Mouse (Mus musculus): Measurements from ENCODE around the gene Selenbp2. TPM values are rescaled to one million over a fixed set of nuclear protein-coding genes. Genes with fewer than 3 reads are reported as not detected.
"Not testable (repeated sequence)": the region's sequence is repeated elsewhere in the genome, so short reads cannot be mapped to it uniquely, and the experiment has no call there.

Gene Selenbp2
- polyA plus RNA-seq, 2 experiments = 0.47 to 1.2 TPM

DNA sequence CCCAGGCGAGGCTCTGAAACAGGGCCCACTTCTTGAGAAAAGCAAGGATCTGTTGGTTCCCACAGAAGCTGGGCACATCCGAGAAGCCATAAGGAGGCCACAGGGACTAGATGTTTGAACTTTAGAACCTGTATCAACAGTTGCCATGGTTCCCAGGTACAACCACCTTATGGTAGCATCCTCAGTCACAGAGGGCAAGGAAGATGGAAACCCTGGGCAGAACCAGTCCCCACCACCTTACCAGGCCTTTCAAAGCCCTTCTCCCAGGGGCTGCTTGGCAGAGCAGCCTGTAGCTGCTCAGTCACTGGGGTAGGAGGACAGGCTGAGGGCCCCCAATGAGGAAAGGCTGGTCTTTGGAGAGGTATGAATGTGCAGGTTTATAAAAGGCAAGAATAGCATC, 32.5 kb upstream of the Selenbp2 start:
- not testable (repeated sequence) for H3K27ac ChIP-seq (replicated peaks; ENCODE audit: low read depth, low read length); H3K36me3 ChIP-seq (ENCODE audit: control insufficient read depth, insufficient read depth, low read length); DNase-seq (ENCODE audit: low spot score); ATAC-seq (ENCODE audit: low FRiP score, low read depth); H3K27me3 ChIP-seq (ENCODE audit: control insufficient read depth, insufficient read depth, low read length); H3K9ac ChIP-seq (ENCODE audit: low read depth, low read length, severe bottlenecking); H3K4me2 ChIP-seq (replicated peaks; ENCODE audit: low read depth, low read length, severe bottlenecking); H3K9me3 ChIP-seq (ENCODE audit: control insufficient read depth, low read length); H3K4me3 ChIP-seq (replicated peaks; ENCODE audit: low read length); H3K4me1 ChIP-seq (ENCODE audit: control insufficient read depth, insufficient read depth, low read length)
- WGBS = 90% methylated on average over 2 of the region's 2 CpGs

DNA sequence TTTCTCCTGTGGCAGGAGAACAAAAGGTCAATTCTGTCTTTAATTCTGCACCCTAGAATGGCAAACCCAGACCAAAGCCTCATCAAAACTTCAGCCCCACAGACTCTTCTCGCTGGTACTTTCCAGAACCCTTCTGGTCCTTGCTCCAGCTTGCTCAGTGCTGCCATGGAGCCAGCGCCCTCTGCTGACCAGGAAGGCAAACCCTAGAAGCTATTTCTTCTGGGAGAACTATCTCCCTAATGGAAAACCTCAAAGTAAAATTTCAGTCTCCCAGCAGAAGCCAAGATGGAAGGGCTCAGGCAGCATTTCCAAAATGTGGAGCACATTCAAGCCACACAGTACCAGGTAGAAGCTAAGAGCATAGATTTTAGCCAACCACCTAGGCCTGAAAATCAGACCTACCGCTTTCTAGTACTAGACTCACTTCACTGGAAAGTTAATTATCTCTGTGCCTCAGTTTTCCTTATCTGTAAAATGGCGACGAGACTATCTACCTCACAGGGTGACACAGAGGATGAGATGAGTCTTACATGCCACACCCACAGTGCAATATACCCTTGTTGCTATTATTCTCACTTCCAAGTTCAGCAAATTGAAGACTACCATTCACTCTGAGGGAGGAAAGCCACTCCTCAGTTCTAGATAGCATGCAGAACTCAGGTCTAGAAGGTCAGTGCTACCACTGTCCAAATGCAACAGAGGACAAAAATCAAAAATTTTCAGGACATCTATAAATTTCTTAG, 28.1 kb upstream of the Selenbp2 start:
- H3K27ac ChIP-seq (replicated peaks; ENCODE audit: low read depth, low read length); DNase-seq (ENCODE audit: low spot score); H3K4me3 ChIP-seq (replicated peaks; ENCODE audit: low read length); H3K4me2 ChIP-seq (replicated peaks; ENCODE audit: low read depth, low read length, severe bottlenecking); ATAC-seq (ENCODE audit: low FRiP score, low read depth); H3K27me3 ChIP-seq (ENCODE audit: control insufficient read depth, insufficient read depth, low read length); H3K9ac ChIP-seq (ENCODE audit: low read depth, low read length, severe bottlenecking); H3K4me1 ChIP-seq (ENCODE audit: control insufficient read depth, insufficient read depth, low read length); H3K36me3 ChIP-seq (ENCODE audit: control insufficient read depth, insufficient read depth, low read length); H3K9me3 ChIP-seq (ENCODE audit: control insufficient read depth, low read length): not testable (repeated sequence)
- 88% methylated on average over 3 of the region's 5 CpGs for WGBS

DNA sequence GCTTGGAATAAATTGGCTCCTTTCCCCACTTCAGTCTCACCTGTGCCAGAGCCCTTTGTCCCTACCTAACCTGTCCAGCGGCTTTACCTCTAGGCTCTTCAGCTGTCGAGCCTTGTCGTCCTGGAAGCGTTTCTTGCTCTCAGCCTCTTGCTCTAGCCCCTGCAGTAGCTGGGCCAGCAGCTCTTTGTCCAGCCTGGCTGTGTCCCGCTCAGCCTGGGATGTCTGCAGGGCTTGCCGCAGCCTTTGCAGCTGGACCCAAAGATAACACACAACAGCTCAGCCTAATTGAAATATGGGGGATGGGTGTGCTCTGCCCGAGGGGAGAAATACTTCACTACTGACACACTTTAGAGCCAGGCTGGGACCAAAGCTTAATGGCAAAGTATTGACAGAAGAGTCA, 27.5 kb upstream of the Selenbp2 start:
- not testable (repeated sequence) for H3K9me3 ChIP-seq (ENCODE audit: control insufficient read depth, low read length); H3K27ac ChIP-seq (replicated peaks; ENCODE audit: low read depth, low read length); H3K9ac ChIP-seq (ENCODE audit: low read depth, low read length, severe bottlenecking); H3K27me3 ChIP-seq (ENCODE audit: control insufficient read depth, insufficient read depth, low read length); H3K36me3 ChIP-seq (ENCODE audit: control insufficient read depth, insufficient read depth, low read length); H3K4me3 ChIP-seq (replicated peaks; ENCODE audit: low read length); DNase-seq (ENCODE audit: low spot score); H3K4me2 ChIP-seq (replicated peaks; ENCODE audit: low read depth, low read length, severe bottlenecking); H3K4me1 ChIP-seq (ENCODE audit: control insufficient read depth, insufficient read depth, low read length); ATAC-seq (ENCODE audit: low FRiP score, low read depth)
- 31% methylated on average over 7 of the region's 7 CpGs for WGBS

DNA sequence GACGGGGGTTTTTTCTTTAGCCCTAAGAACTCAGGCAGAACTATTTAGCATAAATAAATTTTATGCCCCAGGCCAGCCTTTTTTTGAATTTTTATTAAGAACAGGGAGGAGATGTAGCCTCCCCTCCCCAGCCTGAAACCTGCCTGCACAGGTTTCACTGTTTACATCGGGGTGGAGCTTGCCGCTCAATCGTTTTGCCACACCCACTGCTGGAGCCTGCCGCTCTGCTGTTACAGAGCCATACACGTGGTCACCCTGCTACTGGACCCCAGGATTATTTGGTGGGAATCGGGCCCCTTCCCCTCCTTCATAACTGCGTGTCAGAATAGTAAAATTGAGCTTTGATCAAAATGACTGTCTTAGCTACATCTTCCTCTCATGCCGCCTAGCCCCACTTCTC, 18.3 kb upstream of the Selenbp2 start:
- not testable (repeated sequence) for H3K27ac ChIP-seq (replicated peaks; ENCODE audit: low read depth, low read length); H3K27me3 ChIP-seq (ENCODE audit: control insufficient read depth, insufficient read depth, low read length); H3K9ac ChIP-seq (ENCODE audit: low read depth, low read length, severe bottlenecking); H3K36me3 ChIP-seq (ENCODE audit: control insufficient read depth, insufficient read depth, low read length); H3K4me2 ChIP-seq (replicated peaks; ENCODE audit: low read depth, low read length, severe bottlenecking); DNase-seq (ENCODE audit: low spot score); H3K4me1 ChIP-seq (ENCODE audit: control insufficient read depth, insufficient read depth, low read length); ATAC-seq (ENCODE audit: low FRiP score, low read depth); H3K4me3 ChIP-seq (replicated peaks; ENCODE audit: low read length); H3K9me3 ChIP-seq (ENCODE audit: control insufficient read depth, low read length)
- WGBS = 71% methylated on average over 9 of the region's 9 CpGs

DNA sequence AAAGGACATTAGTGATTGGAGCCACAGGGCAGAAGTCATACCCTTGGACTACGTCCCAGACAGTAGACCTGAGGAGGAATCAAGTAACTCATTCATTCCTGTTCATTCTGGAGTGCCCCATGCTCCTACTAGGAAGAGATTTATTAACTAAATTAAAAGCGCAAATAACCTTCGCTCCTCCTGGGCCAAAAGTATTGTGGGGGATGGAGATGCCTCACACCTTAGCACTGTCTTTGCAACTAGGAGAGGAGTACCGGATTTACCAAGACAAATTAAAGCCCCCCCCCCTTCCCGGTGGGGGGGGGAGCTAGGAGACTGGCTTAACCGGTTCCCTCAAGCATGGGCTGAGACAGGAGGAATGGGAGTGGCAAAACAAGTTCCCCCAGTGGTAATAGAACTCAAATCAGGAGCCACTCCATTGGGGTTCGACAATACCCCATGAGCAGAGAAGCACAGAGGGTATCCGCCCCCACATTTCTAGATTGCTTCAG, 14.0 kb upstream of the Selenbp2 start:
- ATAC-seq (ENCODE audit: low FRiP score, low read depth) = no peak
- 73% methylated on average over 8 of the region's 8 CpGs for WGBS

DNA sequence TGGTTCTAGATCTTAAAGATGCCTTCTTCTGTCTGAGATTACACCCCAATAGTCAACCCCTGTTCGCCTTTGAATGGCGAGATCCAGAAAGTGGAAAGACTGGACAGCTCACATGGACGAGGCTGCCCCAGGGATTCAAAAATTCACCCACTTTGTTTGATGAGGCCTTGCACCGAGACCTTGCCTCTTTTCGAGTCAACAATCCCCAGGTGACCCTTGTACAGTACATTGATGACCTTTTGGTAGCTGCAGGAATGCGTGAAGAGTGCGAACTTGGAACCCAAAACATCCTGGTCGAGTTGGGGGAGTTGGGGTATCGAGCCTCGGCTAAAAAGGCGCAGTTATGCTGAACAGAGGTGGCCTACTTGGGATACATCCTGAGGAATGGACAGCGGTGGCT, 13.3 kb upstream of the Selenbp2 start:
- not testable (repeated sequence) for H3K4me1 ChIP-seq (ENCODE audit: control insufficient read depth, insufficient read depth, low read length); DNase-seq (ENCODE audit: low spot score); H3K27me3 ChIP-seq (ENCODE audit: control insufficient read depth, insufficient read depth, low read length); H3K27ac ChIP-seq (replicated peaks; ENCODE audit: low read depth, low read length); H3K9ac ChIP-seq (ENCODE audit: low read depth, low read length, severe bottlenecking); H3K4me3 ChIP-seq (replicated peaks; ENCODE audit: low read length); ATAC-seq (ENCODE audit: low FRiP score, low read depth); H3K36me3 ChIP-seq (ENCODE audit: control insufficient read depth, insufficient read depth, low read length); H3K4me2 ChIP-seq (replicated peaks; ENCODE audit: low read depth, low read length, severe bottlenecking); H3K9me3 ChIP-seq (ENCODE audit: control insufficient read depth, low read length)
- WGBS = 93% methylated on average over 12 of the region's 12 CpGs

More for the DNA sequence above, 14.0 kb upstream of the Selenbp2 start:
- Histone ChIP-seq H3K9ac (ENCODE audit: low read depth, low read length, severe bottlenecking) (no peak overlapping the region), H3K27ac (replicated peaks; ENCODE audit: low read depth, low read length) (no peak overlapping the region), H3K4me2 (replicated peaks; ENCODE audit: low read depth, low read length, severe bottlenecking) (no peak overlapping the region), H3K36me3 (ENCODE audit: control insufficient read depth, insufficient read depth, low read length) (no peaks in the 10 kb centered on the region), H3K9me3 (ENCODE audit: control insufficient read depth, low read length) (no peaks in the 10 kb centered on the region), H3K4me1 (ENCODE audit: control insufficient read depth, insufficient read depth, low read length) (no peaks in the 10 kb centered on the region), H3K27me3 (ENCODE audit: control insufficient read depth, insufficient read depth, low read length) (no peaks in the 10 kb centered on the region), H3K4me3 (replicated peaks; ENCODE audit: low read length) (no peak overlapping the region)
- TF ChIP-seq POLR2A (IDR thresholded peaks at IDR 0.05; ENCODE audit: borderline replicate concordance, extremely low read depth, insufficient read depth, insufficient read length) = no peak
- peak; percentile 64 for DNase-seq (ENCODE audit: low spot score)

Data from limb, embryonic 14.5 days (tissue).